Mouse (Mus musculus) left cerebral cortex, postnatal 36 days (tissue): Measurements from ENCODE around the gene Srrm2. TPM values are rescaled to one million over a fixed set of nuclear protein-coding genes. Genes with fewer than 3 reads are reported as not detected.

Experiments
- DNase-seq, 2 experiments: peaks; one replicate each; pipeline ENCODE4 v3.0.0; 2021 to 2022; ENCODE audit warnings: low spot score in 2 of 2, mixed read lengths in 1 of 2
- intact Hi-C: fragments of 180-260 bp; cut with DNase I; formaldehyde crosslinking; loops from one replicate; pipeline ENCODE4 v1.15.1; 2025
- total RNA-seq, 2 experiments: library from RNA; stranded (reverse); gene quantifications; 2 replicates each; pipeline ENCODE4 v1.2.3; 2021

The Srrm2 gene
- total RNA-seq, result 100 to 1,000 TPM; 420 to 743 TPM

DNA sequence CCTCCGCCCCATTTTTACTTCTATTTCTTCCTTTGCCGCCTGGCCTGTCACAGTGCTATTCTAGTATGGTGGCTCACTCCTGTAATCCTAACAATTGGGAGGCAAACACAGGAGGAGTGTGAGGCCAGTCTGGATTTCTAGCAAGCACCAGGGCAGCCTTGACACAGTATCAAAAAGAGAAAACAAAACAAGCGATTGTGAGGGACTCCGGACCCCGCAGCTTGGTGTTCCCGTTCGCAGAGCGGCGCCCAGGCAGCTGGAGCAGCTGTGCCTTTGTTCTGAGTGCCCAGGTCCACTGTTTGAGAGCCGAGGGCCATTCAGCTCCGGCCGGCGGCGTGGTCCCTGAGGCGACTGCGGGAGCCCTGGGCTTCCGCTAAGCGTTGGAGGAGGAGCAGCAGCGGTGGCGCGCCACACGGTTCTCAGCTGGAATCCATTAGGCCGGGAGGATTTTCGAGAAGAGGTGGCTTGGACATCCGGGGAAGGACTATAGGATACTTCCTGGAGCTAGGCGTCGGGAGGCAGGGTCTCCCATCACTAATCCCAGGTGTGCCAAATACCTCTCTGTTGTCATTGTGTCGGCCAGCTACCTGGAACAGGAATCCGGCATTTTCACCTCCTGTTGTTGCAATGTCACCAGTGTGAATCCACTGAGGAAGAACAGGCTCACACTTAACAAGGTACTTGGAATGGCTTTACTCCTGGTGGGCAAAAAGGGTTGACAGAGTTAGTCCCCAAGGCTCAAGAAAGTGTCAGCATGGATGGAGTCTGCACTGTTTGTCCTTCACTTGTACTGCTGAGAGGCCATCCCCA, at the start of gene Srrm2:
Gene Srrm2 (plus strand): TSS at position 264 of the 810 bp plus-strand sequence.
- intact Hi-C loops, result loop anchor here (1.0 kb wide), 1 partner anchor 12 kb away; no protein-coding TSS in a partner anchor
- DNase-seq, result peak; percentile 60 to 65

GRCm38 (mm10) chr17:23740598-23741021, 49.7 kb upstream of the Srrm2 start, which contains the start of gene Paqr4:
Gene Paqr4, minus strand, starts transcription at chr17:23740867.
- DNase-seq, result no peak
- intact Hi-C loops, result no loop called here

DNA sequence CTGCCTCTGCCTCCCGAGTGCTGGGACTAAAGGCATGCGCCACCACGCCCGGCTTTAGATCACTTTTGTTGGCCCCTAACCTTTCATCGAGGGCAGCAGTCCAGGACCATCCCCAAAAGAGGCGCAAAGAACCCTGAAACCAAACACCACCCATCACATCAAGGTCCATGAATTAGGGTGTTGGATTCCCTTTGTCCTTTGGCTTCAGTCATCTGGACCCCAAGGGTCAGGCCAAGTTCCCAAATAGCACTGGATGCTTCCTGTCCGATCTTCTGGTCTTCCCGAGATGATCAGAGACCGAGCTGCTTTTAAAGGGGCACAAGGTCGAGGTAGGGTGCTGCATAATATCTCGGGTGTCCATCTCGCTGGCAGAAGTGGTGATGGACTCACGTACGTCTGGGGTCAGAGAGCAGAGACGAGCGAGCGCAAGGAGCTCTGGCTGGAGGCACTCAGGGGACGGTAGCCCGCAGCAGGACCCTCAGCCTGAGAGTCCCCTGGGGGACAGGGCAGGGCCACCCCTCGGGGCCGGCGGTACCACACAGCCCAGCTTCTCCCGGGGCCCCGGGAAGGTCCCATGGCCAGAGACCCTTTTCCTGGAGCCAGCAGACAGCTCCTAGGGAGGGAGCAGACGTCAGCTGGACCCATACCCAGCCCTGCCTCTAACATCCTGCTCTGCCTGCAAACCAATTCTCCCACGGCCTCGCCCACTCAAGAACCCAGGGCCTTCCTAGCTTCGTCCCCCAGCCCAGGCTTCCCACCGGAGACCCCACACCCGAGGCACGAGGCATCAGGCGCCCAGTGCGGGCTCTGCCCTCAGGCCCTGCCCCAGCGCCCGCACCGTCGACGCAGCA, 48.7 kb upstream of the Srrm2 start:
- intact Hi-C loops, result no loop called here
- no peak for DNase-seq

DNA sequence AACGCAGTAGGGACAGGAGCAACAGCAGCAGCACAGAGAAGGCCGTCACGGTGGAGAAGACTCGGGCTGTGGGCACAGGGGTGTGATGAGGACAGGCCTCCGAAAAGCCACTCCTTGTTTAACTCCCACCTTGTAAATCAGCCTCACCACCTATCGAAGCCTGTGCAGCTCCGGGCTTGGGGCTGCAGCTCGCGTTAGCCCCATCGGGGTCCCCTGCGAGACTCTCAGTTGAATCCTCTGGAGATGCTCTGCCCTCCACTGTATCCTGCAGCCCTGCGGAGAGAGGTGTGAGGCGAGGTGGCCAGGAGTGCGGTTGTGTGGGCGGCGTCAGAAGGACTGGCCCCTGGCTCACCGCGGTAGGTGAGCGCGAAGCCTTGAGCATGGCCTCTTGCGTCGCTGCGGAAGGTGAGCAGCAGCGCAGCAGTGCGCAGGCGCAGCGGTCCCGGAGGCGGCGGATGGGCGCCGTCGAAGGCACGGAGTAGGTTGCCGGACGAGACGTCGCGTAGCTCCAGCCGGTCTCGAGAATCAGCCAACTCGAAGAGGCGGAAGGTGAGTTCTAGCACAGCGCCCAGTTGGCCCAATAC, 48.0 kb upstream of the Srrm2 start:
- intact Hi-C loops, result no loop called here
- no peak for DNase-seq

- DNase-seq, result no peak
- intact Hi-C loops, result no loop called here
These were observed 47.4 kb upstream of the Srrm2 start for GRCm38 (mm10) chr17:23742941-23743340.

GRCm38 (mm10) chr17:23744076-23744475, 46.3 kb upstream of the Srrm2 start:
- no peak for DNase-seq
- intact Hi-C loops, result no loop called here

DNA sequence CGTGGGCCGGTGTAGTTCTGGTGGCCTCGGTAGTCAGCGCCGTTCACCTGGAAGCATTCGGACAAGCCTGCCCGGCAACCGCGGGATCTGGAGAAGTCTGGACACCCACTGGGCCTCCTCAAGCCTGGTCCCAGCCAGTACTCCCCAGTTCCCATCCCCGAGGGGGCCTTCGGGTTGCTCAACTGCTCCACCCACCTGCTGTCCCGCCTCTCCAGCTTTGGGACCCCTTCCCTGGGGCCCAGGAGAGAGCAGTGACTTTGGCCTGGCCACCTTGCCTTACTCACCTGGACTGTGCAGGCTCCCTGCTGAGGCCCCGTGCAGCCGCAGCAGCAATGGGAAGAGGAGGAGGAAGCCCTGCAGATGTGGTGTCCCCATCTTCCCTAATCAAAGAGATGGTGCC, 45.7 kb upstream of the Srrm2 start:
- intact Hi-C loops, result no loop called here
- no peak for DNase-seq

GRCm38 (mm10) chr17:23745301-23746251, 44.8 kb upstream of the Srrm2 start, which contains the start of gene Kremen2:
Gene Kremen2, minus strand, starts transcription at chr17:23745833.
- intact Hi-C loops, result no loop called here
- DNase-seq, result no peak

GRCm38 (mm10) chr17:23746311-23746710, 44.0 kb upstream of the Srrm2 start:
- intact Hi-C loops, result no loop called here
- DNase-seq, result no peak

- no peak for DNase-seq
- intact Hi-C loops, result no loop called here
These were observed 43.6 kb upstream of the Srrm2 start for GRCm38 (mm10) chr17:23746767-23747166.

DNA sequence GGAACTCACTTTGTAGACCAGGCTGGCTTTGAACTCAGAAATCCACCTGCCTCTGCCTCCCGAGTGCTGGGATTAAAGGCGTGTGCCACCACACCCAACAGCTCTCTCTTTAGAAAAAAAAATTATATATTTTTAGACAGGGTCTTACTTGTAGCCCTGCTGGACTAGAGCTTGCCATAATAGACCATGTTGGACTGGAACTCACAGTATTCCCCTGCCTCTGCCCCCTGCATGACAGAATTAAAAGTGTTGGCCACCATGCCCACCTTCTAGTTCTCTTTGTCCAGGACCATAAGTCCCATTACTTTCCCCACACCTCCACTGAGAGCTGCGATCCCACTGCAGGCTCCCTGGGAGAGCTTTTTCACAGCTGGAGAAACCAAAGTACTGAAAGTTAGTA, 42.9 kb upstream of the Srrm2 start:
- intact Hi-C loops, result no loop called here
- DNase-seq, result no peak

GRCm38 (mm10) chr17:23748026-23748425, 42.3 kb upstream of the Srrm2 start:
- no peak for DNase-seq
- intact Hi-C loops, result no loop called here

- intact Hi-C loops, result no loop called here
- peak in 1 of 2 experiments; percentile 57 for DNase-seq
These were observed 41.5 kb upstream of the Srrm2 start for GRCm38 (mm10) chr17:23748631-23749391.

DNA sequence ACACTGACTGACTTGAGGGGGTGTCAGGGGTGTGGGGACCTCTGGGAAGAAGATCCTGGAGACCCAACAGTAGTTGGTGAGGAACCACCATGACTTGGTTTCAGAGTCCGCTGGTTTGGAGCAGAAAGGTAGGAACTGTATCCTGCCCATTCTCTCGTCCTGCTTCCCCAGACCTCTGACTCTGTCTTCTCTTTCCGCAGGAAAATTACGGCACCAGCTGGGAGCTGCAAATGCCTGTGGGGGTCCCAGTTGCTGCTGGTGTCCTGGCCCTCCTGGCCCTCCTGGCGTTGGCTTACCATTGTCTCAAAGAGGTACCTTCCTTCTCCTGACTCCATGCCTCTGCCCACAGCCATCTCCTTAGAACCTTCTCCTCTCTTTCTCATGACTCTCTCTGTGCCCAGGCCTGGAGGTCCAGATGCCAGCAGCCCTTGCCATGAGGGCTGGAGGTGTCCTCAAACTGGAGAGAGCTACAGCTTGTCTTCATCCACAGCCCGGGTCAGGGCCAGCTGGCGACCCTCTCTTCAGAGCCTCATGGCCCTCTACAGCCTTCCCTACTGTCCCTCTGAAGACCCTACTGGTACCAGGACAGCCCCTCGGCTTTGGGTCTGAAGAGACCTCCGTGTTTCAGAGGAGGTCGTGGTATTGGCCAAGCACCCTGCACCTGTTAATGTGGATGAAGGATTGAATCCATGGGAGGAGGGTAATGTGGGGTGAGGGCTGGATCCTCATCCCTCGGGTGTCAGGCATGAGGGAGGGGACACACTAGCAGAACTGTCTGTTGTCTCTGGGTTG, 40.7 kb upstream of the Srrm2 start:
- intact Hi-C loops, result no loop called here
- no peak for DNase-seq

DNA sequence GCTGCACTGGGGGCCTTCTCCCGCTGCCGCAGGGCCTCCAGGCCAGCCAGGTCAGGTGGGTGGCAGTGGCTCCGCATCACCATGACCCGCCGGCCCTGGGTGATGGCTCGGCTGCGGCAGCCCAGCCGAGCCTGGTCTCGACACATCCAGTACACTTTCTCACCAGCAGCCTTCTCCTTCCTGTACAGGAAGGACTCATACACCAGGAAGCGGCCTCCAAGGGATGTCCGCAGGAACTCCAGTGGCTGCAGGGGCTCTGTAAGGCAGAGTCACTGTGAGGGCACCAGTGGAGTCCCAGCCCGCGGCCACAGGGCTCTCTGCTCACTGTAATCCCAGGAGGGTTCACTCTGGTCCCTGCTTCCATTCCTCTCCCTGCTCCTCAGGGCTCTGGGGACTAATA, 34.6 kb upstream of the Srrm2 start:
- no peak for DNase-seq
- intact Hi-C loops, result no loop called here

GRCm38 (mm10) chr17:23757581-23757980, 32.8 kb upstream of the Srrm2 start:
- intact Hi-C loops, result no loop called here
- DNase-seq, result no peak

- DNase-seq, result no peak
- intact Hi-C loops, result no loop called here
These were observed 31.5 kb upstream of the Srrm2 start for GRCm38 (mm10) chr17:23758801-23759200.

DNA sequence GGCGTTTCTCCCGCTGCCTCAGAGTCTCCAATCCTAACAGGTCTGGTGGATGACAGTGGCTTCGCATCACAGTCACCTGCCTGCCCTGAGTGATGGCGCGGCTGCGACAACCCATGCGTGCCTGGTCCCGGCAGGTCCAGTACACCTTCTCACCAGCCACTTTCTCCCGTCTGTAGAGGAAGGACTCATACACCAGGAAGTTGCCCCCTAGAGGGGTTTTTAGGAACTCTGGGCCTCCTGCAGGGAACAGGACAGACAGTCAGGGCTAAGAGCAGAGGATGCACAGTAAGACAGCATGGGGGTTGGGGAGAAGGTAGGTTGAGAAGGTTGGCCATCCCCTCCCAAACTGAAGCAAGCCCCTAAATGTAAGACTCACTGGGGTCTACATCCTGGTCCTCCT, 30.1 kb upstream of the Srrm2 start:
- intact Hi-C loops, result no loop called here

More for the DNA sequence above, 30.1 kb upstream of the Srrm2 start:
- DNase-seq, result no peak
